Mouse (Mus musculus): ENCODE measurements at regions not wholly inside any gene's neighbourhood (a gene's known extent, or its start where the extent isn't known, plus 50 kb on each side); places are given as distances from the start of the nearest gene placed in this dataset.

GRCm38 (mm10) chr8:101462515-101462914 lies 1322.9 kb downstream of the Cdh11 start:
- TF ChIP-seq CTCF (IDR thresholded peaks at IDR 0.05; ENCODE audit: borderline replicate concordance, insufficient read depth, low read depth, low read length) (no peak), POLR2A (IDR thresholded peaks at IDR 0.05; ENCODE audit: borderline replicate concordance, insufficient read depth, low read length) (no peak)

All from cerebellum, adult 2 months (tissue).